Mouse (Mus musculus) NIH3T3 (cell line): ENCODE measurements at regions not wholly inside any gene's neighbourhood (a gene's known extent, or its start where the extent isn't known, plus 50 kb on each side); places are given as distances from the start of the nearest gene placed in this dataset.

Experiments
- DNase-seq: peaks from one replicate; pipeline ENCODE4 v3.0.0-alpha.2; 2012; ENCODE audit warnings: low read depth

DNA sequence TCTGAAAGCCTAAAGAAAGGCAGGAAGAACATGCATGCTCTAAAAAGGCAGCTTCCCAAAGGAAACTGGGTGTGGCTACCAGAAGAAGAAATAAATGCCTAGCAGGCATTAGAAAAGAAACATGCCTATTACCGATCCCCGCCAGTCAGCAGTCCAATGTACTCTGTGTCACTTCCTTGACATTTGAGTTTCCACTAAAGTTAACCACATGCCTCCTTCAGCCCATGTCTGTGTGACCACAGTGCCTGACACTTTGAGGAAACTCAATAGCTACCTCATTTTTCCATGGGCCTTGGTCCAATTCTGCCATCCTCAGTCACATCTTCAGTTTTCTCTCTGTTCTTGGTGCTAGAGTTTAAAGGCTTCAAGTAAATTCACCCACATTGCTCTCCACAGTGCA lies 233.7 kb upstream of the Isx start:
- no peak for DNase-seq

DNA sequence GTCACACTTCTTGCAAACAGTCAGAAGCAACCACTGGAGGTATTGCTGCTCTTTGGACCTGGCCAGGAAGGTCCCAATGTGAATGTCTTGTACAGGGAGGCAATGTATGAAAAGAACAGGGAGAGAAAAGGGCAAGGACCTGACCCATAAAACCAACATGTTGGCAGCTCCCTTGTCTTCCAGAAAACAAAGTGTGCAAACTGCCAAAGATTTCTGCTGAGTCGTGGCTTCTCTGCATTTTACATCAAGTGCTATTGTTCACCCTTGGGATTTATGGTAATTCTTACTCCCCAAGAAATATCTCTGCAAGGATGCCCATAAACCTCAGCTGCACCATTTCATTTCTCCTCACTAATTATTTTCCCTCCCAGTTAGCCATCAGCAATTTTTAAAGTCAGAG lies 232.3 kb upstream of the Isx start:
- no peak for DNase-seq

DNA sequence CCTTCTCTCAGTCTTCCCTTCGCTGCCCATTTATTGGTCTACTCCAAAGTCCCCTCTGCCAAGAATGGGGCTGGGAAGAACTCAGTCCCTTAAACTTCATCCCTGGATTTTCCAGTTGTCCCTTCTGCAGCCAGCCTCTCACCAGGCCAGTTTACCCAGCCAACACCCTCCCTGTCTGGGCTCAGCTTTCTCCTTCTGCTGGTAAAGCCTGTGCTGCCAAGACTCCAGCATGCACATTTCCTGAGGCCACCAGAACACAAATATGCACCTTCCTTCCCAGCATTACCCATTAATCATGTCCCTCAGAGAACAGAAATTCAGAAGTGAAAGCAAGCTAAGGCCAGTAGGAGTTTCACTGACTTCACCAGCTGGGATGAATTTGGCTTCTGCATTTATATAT lies 213.0 kb upstream of the Isx start:
- no peak for DNase-seq

DNA sequence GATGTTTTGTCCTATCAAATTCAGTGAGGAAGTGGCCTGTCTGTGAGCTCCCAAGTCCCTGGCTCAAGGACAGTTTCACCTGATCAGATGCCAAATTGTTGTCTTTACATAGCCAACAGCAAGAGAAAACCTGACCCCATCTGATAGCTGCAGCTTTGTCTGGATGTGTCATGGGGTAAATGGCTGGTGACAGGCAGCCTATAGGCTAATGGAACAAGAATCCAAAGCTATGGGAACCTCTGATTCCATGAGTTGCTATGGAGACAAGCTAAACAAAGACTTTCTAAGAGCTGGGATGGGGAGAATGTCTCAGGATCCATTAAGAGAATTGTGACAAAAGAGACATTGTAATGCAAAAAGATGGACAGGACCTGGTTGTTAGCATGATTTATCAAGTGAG lies 184.6 kb upstream of the Isx start:
- DNase-seq = no peak

DNA sequence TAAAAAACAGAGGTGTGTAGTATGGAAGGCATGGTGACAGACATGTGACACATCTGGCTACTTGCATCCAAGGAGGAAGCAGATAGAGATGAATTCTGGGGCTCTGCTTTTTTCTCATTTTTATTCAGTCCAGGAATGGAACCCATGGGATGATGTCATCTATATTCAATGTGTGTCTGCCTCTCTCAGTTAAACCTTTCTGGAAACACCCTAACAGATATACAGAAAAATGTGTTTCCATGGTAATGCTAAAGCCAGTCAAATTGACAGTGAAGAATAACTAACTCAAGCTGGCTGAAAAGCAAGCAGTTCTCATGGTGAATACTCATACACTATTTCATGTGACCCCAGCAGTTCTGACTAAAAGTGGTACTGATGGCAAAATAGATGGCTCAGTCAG lies 177.0 kb upstream of the Isx start:
- DNase-seq = no peak

DNA sequence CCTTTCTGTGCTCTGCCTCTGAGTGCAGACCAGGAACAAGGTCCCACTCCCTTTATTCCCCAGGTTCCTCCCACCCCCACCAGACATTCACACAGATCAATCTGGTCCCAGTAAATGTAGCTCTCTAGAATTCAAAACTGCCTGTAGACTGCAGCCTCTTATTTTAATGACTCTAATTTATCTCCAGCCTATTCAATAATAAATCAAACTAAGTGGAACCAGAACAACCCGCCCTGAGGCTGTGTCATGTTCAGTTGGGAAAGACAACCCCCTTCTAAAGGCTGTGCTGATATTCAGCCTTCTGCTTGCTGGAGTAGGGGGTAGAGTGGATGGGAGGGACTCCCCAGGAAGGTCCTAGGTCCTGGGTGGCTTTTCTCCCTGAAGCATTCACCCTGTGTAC lies 175.7 kb upstream of the Isx start:
- DNase-seq = no peak

DNA sequence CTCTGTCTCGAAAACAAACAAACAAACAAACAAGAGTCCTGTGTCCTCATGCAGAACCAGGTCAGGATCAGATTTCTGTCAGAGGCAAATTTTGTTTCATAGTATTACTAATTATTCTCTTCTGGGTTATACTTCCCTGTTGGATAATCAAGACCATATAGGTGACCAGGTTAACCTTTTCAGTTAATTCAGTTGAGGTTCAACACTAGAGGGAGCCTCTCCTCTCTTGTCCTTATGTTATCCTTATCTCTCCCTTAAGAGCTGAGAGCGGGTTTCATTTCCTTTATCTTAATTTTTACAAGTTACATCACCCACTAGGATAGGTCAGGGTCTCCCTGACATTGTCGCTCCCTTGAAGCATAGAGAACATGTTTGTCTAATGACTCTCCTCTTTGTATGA lies 160.4 kb upstream of the Isx start:
- no peak for DNase-seq

DNA sequence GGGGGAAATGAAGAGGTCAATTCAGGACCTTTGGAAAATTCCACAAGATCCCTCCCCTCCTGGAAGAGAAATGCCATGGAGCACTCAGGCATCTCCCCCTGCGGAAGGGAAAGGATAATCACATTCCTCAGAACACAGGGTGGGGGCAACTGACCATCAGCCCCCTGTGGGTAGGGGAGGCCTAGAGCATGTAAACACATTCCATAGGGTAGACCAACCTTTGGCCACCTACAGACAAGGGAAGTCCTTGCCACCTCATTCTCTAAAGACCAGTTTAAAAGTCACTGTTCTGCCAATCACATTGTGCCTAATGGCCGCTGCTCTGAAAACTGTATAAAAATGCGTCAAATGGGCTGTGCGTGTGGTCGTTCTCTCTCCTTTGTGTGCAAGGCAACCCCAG lies 156.9 kb upstream of the Isx start:
- no peak for DNase-seq

DNA sequence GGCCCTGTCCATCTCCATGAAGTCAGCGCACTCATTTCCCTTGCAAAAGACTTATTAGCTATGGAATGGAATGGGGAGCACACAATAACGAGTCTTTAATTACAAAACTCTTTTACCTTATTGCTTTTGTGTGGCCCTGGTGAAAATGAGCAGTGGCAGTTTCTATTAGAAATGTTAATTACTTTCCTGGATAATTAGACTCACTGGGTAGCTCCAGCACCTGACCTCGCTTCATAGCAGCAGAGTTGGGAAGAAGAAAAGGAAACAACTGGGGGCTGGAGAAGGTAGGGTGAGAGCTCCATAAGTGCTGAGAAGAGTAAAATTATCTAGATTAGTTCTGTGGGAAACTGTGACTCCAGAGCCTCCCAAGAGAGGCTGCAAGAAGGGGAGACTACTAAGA lies 108.2 kb upstream of the Isx start:
- DNase-seq = no peak

DNA sequence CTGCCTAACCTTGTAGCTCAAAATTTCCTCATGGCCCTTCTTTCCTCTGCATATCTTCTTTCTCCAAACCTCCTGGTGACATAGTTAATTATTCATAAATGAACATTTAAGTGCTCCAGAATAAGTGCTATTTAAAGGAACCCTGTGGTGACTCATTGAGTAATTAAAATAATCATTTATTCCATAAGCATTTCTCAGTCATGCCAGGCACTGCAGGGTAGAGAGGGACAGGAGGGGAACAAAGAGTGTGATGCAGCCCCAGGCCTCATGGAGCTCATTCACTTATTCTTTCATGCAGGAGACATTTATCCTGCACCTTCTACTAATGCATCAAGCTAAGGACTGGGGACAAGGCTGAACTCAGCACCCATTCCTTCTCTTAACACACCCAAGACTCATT lies 97.4 kb upstream of the Isx start:
- DNase-seq = no peak

DNA sequence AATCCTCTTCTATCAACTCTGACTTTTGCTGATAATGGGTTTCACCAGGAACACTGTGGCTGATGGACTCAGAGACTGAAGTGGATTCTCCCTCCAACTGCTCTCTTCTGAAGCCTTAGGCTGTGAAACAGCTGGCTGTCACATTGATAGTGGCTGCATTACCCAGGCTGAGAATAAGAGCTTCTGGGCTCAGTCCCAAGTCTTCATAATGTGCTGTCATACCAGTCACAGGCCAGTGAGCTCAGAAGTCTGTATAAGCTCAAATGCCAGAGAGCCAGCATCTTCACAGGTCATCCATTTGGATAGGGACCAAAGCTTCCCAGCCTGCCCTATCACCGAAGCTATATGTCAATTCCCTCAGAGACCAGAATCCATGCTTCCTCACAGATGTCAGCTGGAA lies 91.9 kb upstream of the Isx start:
- DNase-seq = no peak

DNA sequence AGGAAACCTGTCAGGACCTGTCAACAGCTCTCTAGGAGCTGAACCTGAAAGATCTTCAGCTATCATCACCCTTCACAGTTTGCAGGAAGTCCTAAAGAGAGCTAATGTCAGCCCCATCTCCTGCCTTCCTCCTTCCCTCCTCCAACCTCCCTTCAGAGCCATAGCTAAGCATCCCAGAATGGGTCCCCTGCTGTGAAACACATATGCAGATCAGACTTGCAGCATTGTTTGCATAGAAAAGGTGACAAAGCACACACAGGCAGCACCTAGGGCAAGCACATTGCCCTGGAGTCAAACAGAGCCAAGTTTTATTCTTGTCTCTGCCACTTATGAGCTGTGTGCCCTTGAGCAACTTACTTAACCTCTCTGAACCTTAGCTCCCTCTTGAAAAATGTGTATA lies 64.3 kb upstream of the Isx start:
- DNase-seq = no peak

DNA sequence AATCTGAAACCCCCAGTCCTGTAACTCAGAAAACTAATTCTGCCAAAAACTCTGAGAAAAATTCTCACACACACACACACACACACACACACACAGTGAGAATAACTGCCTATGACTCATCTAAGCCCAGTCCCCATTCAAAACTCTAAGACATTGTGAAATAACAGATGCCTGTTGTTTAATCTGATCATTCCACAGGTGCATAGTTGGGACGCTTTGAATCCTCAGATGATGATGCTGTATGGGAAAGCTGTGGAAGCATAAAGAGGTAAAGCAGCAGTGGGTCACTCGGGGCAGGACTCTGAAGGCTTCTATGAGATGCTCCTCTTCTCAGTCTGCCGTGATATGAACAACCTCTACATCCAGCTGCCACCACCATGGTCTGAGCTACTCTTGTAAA lies 62.9 kb upstream of the Isx start:
- no peak for DNase-seq

DNA sequence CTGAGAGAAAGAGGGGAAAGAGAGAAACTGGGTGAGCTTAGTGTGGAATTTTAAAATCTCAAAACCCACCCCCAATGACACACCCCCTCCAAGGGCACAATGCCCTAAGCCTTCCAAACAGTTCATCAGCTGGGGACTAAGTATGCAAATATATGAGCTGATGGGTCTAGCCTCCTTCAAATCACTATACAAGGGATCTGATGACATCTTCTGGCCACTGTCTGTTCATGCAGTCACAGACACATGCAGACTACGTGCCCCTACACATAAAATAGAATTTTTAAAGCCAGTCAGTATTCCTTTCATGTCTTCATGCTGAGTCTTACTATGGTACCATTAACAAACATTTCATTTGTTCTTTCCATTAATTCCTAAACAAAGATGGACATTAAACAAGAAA lies 54.5 kb upstream of the Isx start:
- peak; percentile 6 for DNase-seq

DNA sequence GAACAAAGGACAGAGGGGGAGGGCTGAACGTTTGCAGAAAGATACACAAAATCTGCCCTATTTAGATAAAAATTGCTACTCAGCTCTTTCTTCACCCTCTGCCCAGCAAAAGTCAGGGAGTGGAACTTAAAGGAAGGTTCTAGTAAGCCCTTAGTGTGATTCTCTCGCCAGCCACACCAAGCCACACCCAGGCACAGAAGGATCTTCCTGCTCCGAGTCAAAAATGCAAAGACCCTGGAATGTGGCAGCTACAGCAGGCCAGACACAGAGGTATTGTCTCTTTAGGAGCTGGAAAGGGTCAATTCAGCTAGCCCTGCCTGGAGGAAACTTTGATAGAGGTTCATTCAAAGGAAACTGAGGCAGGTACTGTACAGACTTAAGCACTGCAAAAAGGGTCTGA lies 52.3 kb upstream of the Isx start:
- no peak for DNase-seq

DNA sequence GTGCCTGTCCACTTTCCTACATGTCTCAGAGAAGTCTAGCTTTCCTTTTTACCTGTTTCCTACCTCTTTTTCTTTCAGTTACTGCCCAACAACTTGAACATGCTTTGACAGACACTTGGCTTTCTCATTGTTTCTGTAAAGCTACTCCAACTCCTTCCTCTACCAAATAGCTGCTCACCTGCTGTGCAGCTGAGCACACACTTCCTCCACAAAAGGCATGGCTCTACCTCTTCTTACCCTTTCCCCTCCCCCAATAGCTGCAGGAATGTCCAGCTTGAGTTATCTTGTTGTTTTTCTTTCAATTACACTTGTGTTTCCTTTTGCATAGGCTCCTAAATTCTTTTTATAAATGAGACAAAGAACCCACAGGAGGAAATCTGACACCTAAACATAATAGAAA lies 50.7 kb upstream of the Isx start:
- DNase-seq = no peak
